Mouse (Mus musculus) E14TG2a.4 (cell line): ENCODE measurements at regions not wholly inside any gene's neighbourhood (a gene's known extent, or its start where the extent isn't known, plus 50 kb on each side); places are given as distances from the start of the nearest gene placed in this dataset.

Source experiments
- CTCF ChIP-seq: conservative IDR thresholded peaks from 2 replicates; pipeline ENCODE4 v1.5.1; 2014; ENCODE audit warnings: low read length
- NANOG ChIP-seq: IDR thresholded peaks from 2 replicates; pipeline ENCODE4 v1.6.1; 2014; ENCODE audit warnings: borderline replicate concordance, low read length, mixed read lengths
- POU5F1 ChIP-seq: IDR thresholded peaks from 2 replicates; pipeline ENCODE4 v1.6.1; 2014; ENCODE audit warnings: low read length, borderline replicate concordance

- TF ChIP-seq CTCF (no peak), NANOG (no peak), POU5F1 (no peak)
Measured at GRCm38 (mm10) chr1:189485336-189485735, 83.3 kb upstream of the Kcnk2 start.
